Mouse (Mus musculus): ENCODE data around the gene Tcf19.

Tcf19 gene

DNA sequence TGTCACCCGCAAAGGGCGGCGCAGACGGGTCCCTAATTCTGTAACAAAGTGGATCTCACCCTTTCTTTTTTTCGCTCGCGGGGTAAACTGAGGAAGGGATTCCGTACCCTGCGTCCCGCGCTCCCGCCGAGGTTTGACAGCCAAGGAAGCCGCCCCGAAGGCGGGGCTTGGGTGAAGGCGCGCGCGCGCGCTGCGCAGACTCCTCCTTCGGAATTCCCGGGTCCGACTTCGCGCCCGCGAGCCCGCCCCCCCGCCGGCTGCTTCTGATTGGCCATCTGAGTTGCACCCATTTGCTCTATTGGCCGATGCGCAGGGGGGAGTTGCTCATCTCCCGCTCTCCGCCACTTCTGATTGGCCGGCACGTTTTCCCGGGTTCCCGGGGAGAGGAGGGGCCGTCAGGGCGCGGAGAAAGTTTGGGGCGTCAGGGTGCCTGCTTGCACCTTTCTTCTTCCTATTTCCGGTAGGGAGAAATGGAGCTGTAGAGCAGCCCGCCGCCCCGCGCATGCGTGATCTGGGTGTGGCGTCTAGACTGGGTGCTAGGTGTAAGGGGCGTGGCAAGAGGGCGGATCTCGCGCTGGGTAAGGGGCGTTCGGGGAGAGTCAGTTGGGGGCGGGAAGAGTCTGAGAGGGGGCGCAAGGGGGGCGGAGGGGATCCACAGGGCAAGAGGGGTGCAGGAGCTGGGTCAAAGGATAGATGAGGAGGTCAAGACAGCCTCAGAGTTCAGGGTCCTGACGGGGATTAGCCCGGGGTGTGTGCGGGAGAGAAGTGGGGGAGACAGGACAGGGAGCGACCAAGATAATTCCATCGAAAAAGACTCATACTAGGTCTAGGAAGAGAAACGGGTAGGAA, at the start of gene Tcf19, which contains the start of gene Cchcr1:
Gene Tcf19 (minus strand): TSS at position 173 of the 849 bp plus-strand sequence.
Gene Cchcr1 (plus strand): TSS at position 449 of the 849 bp plus-strand sequence.
- peak; percentile 96 for DNase-seq (ENCODE audit: low spot score)

DNA sequence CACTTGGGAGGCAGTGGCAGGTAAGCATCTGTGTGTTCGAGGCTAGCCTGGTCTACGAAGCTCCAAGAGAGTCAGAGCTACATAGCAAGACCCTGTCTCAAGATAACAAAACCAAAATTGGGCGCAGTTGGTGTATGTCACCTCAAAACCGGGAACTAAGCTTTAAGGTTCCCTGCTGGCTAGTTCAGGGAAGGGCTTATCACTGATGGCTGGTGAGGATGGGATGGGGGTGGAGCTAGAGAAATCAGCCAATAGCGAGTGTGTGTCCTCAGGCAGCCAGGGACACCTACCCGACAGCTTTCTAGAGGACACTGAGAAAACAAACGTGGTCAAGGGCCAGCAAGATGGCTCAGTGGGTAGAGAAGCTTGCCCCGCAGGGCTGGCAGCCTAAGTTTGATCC, 41.6 kb upstream of the Tcf19 start:
- DNase-seq (ENCODE audit: low spot score): no peak

DNA sequence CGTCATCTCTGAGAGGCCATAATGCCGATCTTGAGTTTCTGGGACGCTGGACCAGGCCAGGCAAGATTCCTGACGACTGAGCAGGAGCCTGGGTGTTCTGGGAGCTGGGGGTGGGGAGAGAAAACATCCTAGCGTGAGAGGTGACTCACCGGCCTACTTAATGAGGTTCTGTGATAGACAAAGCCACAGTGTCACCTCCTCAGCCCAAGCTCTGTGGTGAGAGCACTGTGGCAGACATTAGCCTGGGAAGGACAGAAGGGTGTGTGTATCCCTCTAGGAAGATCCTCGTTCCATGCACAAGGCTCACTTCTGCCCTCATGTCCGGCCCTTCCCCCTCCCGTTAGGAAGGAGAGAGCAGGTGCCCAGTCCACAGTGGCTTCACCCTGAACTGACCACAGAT, 40.7 kb upstream of the Tcf19 start:
- no peak for DNase-seq (ENCODE audit: low spot score)

DNA sequence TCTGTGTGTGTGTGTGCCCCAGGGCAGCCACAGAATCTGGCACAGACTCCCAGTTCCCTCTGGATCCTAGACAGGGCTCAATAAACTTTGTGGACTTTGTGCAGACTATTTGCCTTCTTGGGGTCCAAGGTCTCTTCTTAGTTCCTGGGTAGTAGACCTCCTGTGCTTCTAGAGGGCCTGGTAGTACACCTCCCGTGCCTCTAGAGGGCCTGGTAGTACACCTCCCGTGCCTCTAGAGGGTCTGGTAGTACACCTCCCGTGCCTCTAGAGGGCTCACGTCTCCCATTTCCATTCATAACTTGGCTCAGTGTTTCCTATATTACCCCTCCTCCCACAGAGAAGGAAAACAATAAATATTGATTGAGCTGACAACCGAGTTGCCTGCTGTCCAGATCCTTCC, 40.2 kb upstream of the Tcf19 start:
- DNase-seq (ENCODE audit: low spot score): no peak

DNA sequence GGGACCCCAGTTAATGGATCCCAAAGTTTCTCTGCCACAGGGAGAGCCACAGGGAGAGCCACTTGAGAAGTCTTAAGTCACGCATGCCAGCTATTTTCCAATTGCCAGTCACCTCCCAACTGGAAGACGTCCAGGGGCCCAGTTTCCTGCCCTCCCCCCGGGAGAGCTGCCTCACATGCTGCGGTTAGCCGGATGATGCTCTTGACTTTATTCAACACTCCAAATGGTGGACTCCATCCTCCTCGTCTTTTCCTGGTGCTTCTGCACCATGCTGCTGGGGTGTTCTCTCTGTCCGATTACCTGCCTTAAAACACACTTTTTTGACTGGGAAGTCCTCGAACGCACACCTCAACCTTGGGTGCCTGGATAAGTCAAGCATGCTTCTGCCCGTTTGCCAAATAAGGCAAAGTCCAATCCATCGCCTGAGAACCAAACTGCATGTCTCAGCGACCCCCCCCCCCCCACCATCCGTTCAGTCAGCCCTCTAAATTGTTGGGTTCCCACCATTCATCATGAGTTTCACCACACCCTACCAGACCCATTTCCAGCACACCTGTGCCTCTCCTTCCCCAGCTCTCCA, 39.7 kb upstream of the Tcf19 start:
- DNase-seq (ENCODE audit: low spot score): no peak

DNA sequence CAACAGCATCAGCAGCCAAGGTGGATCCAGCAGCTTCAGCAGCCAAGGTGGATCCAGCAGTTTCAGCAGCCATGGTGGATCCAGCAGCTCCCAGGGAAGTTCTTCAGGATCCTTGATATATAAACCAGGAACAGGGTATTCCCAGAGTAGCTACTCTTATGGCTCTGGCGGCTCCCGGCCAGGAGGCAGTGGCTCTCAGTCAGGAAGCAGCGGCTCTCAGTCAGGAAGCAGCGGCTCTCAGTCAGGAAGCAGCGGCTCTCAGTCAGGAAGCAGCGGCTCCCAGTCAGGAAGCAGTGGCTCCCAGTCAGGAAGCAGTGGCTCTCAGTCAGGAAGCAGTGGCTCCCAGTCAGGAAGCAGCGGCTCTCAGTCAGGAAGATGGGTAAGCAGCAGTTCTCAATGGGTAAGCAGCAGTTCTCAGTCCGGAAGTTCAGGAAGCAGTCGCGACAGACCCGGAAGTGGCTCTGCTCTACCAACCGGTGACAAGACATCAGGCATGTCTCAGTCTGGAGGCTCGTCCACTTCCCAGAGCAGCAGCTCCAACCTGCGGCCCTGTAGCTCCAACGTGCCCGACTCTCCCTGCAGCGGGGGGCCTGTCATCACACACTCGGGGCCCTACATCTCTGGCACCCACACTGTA, 38.3 kb upstream of the Tcf19 start:
- DNase-seq (ENCODE audit: low spot score): no peak

DNA sequence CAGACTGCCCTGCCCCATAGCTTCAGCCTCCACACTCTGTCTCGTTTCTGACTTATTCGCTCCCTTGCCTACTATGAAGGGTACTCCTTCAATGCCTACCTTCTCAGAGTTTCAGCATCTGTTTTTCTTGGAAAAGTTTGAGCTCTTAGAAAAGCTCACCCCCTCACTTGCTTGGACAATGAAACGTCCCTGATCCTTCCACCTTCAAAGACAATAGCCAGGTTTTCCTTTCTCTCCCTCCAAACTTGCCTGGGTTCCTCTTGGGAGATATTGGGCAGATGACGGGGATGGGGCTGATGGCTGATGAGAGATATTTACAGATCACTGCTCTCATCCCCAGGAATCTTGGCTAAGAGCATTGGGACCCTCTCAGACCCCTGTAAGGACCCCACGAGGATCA, 37.7 kb upstream of the Tcf19 start:
- DNase-seq (ENCODE audit: low spot score): no peak

DNA sequence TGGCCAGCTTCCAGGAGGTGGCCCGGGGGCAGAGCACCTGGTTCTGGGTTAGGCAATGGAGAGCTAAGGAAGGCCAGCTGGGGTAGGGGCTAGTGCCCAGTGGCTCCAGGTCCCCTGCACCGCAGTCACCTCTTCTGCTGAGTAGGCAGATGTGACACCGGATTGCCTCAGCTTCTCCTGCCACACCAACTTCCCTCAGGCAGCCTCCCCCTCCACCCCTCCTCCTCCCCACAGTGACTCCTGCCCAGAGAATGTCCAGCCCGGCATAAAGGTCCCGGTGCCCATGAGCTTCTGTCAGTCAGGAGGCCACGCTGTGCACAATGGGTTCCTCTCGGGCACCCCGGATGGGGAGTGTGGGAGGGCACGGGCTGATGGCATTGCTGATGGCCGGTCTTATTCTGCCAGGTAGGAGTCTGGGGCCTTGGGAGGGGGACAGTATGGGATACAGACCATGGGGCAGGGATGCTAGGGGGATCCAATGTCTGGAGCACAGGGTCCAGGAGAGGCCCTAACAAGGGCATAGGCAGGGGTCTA, 35.3 kb upstream of the Tcf19 start, which contains the start of gene Cdsn:
Gene Cdsn (plus strand): TSS at position 248 of the 534 bp plus-strand sequence.
- no peak for DNase-seq (ENCODE audit: low spot score)

DNA sequence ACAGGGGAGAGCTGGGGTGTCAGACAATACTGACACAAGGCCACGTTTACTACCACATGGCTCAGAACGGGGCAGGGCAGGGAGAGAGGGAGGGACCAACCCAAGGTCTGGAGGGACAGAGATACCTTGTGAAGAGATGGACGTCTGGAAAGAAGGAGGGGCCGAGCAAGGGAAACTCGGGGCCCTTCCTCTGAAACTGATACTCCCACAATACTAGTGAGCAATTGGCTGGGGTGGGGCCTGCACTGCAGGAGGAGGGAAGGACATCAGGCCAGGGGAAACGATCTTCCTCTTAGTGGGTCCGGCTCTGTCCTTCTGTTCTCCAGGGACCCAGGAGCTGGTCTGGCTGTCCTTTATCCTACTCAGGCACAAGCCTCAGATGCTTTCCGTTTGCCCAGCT, 34.2 kb upstream of the Tcf19 start:
- no peak for DNase-seq (ENCODE audit: low spot score)

DNA sequence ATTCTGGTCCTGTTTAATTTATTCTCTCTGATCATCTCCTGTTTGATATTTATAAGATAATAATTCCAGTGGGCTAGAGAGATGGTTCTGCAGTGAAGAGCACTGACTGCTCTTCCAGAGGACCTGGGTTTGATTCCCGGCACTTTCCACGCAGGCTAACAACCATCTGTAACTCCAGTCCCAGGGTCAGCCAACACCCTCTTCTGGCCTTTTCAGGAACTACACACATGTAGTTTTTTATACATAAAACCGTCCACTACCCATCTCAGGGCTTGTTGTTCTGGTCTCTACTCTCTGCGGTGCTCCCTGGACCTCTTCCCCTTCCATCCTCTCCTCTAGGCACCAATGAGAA, 33.5 kb upstream of the Tcf19 start:
- DNase-seq (ENCODE audit: low spot score): no peak

DNA sequence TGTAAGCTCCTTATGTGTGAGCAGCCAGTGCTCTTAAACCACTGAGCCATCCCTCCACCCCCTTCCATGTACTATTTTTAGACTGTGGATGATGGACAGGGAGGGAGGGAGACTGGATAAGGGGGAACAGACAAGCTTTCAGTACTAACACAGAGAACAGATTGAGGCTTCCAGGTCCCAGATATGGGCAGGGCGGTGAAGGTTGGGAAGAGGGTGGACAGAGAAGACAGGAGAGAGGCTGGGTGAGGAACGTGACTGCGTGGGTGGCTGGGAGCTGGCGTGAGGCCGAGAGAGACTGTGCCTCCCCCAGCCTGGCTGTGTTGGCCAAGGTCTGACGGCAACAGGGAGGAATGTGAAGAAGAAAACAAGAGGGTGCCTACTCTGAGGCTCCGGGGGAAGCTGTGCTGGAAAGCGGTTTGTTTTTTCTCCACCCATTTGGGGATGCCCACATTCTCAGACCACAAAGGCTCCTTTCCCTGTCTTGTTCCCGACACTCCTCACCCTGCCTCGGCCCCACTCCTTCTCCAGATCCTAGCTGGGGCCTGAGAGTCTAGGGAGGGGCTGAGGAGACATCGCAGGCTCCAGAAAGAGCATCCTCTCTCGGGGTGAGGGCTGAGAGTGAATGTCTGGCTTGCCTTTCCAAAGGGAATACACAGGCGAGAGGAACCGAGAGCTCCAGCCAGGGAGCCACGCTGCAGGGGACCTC, 33.0 kb upstream of the Tcf19 start:
- DNase-seq (ENCODE audit: low spot score): no peak

DNA sequence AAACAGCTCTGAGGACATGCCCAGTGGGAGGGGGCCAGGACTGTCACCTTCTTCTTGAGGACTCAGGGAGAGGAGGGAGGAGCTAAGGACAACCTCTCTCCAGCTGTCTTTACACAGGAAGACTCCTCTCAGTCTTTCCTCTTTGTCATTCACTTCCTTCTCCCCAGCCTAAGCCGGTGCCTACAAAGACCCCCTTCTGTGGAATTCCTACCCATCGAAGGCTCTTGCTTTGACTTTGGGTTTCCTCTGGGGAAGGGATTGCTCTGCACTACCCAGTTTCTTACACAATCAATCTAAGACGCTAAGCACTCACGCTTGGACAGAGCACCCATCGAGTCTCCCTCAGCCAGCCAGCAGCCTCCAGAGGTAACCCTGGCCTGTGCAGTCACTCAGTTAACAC, 32.0 kb upstream of the Tcf19 start:
- no peak for DNase-seq (ENCODE audit: low spot score)

DNA sequence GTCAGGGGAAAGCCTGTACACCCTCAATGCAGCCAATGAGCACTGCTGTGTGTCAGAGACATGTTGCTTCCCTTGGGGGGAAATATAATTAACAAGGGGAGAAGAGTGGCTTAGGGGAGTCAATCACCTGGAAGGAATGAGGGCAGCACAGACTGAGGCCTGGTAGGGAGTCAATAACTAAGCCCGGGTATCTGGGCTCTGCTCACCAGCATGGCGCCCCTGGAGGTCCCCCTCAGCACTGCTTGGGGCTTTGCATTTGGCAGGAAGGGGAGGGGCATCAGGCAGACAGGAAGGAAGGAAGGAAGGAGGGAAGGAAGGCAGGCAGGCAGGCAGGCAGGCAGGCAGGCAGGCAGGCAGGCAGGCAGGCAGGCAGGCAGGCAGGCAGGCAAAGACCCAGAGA, 30.8 kb upstream of the Tcf19 start:
- DNase-seq (ENCODE audit: low spot score): no peak

DNA sequence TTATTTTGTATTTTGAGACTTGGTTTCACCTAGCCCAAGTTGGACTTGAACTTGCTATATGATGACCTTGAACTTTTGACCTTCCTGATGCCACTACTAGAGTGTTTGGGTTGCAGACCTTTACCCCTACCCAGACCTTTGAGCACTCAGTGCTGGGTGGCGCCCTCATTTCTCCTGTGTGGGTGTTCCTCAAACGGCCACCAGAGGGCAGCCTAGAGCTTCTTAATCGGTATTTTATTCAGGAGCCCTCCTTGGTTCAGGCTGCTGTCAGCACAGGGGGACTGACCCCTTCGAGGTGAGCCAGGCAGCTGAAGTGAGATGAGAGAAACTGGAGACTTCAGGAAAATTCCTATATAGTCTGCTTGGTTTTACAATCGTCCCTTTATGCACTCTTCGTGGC, 28.1 kb upstream of the Tcf19 start:
- peak; percentile 22 for DNase-seq (ENCODE audit: low spot score)

DNA sequence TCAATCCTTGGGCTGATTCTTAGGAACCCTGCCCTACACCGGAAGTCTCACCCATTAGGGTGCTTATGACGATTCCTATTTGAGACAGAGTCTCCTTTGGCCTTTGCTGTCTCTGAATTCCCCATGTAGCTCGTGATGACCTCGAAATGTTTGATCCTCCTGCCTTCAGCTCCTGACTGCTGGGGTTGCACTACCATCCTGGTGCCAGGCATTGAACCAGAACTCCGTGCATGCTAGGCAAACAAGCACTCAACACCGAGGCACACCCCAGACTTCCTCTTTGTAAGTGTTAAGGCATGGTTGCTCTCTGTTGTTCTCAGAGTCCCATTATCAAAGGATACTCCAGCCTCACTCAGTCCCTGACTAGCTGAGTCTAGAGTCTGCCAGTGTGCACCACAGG, 27.4 kb upstream of the Tcf19 start:
- DNase-seq (ENCODE audit: low spot score): no peak

DNA sequence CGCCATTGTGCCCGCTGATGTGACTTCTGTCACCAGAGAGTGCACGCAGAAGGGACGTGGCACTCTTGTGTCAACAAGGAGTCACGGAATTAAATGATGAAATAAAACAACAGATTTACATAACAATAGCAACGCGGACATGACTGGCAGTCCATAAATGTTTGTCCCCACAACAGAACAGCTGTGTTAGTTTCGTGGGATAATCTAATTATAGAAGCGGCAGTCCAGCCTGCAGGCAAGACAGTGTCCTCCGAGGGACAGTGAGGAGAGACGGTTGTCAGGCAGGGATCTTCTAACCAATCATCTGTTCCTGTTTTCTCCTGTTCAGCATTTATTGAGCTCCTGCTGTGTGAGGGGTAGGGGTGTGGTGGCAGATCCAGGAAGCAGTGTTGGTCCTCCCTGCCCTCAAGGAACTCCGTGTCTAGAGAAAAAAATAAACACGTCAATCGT, 26.8 kb upstream of the Tcf19 start:
- DNase-seq (ENCODE audit: low spot score): no peak

DNA sequence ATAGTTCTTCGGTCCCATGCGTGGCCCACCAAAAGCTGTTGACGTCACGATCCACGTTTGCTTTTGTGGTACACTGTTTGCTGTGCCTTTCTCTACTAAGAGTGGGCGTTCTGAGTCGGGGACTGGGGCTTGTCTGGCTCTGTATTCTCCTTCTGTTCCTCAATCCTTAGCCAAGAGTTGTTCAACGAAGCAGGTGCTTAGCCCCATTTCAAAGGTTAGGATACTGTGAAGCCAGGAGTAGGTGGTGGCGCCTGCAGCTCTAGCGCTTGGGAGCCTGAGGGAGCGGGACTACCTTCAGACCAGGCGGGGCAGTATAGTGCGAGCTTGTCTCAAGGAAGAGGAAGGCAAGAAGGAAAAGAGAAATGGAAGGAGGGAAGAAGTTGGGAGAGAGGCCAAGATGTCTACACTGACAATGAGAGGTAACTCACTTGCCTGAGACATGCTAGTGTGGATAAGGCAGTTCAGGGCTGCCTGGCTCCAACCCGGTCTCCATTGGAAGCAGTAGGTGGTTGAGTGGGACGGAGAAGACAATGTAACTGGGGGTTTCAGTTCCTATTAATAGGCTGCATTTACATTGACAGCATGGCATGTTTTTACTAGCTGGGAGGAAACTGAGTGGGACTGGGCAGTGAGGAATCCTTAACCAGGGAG, 26.3 kb upstream of the Tcf19 start:
- DNase-seq (ENCODE audit: low spot score): no peak

DNA sequence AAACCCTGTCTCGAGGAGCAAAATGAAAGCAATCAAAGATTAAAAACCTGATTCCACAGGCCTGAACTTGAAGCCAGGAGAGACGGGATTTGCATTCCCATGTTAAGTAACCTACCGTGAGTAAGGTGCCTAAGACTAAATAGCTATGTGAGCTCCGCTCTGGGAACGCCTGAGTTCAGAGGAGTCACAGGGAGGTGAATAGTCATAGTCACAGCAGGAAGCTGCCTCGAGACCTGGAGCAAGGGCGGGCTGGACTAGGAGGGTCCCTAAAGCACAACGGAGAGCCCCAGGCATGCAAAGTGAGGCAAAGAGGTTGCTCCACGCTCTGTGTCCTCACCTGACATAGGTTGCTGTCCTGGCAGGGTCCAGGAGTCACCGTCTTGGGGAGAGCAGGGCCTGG, 22.9 kb upstream of the Tcf19 start:
- DNase-seq (ENCODE audit: low spot score): no peak

DNA sequence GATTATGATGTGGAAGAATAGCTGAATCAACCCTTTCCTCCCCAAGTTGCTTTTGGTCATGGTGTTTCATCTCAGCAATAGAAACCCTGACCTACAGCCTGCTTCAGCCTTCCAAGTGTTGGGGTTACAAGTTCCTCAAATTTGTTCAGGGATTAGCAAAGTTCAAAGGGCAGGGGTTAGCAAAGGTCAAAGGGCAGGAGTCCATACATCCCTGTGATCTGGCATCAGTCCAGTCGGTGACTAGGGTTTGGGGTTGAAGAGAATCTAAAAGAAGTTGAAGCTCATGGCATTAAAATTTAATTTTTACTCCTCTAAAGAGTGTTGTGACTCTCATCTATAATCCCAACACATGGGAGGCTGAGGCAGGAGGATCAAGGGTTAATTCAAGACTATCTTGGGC, 21.9 kb upstream of the Tcf19 start:
- DNase-seq (ENCODE audit: low spot score): no peak

DNA sequence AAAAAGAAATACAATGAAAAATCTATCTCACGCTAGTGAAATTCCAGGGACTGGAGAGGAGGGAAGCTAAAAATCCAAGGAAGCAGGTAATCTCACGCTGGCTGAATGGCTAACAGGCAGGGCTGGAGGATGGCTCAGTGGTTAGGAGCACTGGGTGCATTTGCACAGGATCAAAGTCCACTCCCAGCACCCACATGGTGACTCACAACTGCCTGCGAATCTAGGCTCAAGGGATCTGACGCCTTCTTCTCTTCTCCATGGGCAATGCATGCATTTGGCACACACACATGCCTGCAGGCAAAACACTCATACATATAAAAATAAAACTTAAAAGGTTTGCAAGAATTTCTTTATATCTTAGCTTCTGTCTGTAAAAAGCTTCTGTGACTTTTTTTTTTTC, 20.8 kb upstream of the Tcf19 start:
- no peak for DNase-seq (ENCODE audit: low spot score)

DNA sequence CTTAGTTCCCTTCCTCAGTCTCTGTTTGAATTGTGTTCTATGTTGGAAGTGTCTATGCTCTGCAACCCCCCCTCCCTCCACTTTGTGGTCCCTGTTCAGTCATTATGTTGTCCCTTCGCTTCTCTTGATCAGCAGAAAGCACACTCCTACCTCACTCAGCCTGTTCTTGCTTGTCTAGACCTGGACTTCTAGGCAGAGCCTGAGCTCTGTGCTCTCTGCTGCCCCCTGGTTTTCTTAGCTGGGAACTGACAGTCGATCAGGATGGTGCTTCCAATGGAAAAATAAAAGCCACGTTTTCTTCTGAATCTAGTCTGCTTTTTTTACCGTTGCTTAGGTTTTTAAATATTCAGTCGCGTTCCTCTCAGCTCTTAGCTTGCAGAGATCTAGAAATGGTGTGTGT, 17.7 kb upstream of the Tcf19 start:
- peak; percentile 35 for DNase-seq (ENCODE audit: low spot score)

DNA sequence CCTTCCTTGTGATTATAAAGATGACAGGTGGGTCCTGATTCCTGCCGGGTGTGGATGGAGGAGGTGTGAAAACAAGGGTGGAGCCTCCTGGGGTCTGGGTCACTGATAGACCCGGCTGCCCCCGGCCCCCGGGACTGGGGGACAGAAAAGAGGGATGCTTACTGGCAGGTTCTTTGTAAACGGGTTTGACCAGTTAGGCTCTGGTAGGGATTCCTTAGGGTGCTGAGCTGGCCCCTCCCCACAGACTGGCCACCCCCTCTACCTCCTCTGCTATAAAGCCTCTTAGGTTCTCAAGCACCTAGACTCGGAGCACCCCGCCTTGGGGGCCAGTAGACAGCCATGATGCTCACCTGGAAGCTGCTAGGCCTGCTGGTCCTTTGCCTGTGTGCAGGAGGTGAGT, 16.3 kb upstream of the Tcf19 start, which contains the start of gene Psors1c2:
Gene Psors1c2 (plus strand): TSS at position 301 of the 400 bp plus-strand sequence.
- DNase-seq (ENCODE audit: low spot score): no peak
